Mouse (Mus musculus) cortical plate, adult 2 months (tissue): ENCODE measurements around the gene Upk3a.

ENCODE experiments used
- CTCF ChIP-seq: fragments of 200-500 bp; IDR thresholded peaks from 2 replicates; pipeline ENCODE4 v1.5.1; 2011; ENCODE audit warnings: mild to moderate bottlenecking, control low read depth, low read length; ENCODE audit not compliant: insufficient read depth; ENCODE audit errors: extremely low read depth
- POLR2A ChIP-seq: fragments of 200-500 bp; IDR thresholded peaks from 2 replicates; pipeline ENCODE4 v1.6.1; 2011; ENCODE audit warnings: mild to moderate bottlenecking, low read length, control low read depth; ENCODE audit not compliant: insufficient read depth; ENCODE audit errors: extremely low read depth

DNA sequence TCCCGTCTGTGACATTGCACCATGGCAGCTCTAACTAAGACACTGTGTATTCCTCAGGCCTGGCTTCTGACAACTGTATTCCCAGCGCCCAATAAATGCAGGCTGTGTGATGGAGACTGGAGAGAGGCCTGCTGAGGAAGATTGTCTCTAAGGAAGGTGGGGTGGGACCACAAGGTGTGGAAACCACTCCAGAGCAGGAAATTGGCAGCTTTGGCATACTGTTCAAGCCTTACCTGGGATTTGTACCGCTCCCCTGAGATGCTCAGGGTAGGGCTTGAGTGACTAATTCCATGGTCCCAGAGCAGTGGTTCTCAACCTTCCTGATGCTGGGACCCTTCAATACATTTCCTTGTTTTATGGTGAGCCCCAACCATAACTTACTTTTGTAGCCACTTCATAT lies 27.8 kb upstream of the Upk3a start:
- TF ChIP-seq POLR2A (no peak), CTCF (no peak)
